Mouse (Mus musculus) brain, embryonic 14.5 days (tissue): ENCODE data around the gene Ltbp1. TPM values are rescaled to one million over a fixed set of nuclear protein-coding genes. Genes with fewer than 3 reads are reported as not detected.
"Not testable (repeated sequence)": the region's sequence is repeated elsewhere in the genome, so short reads cannot be mapped to it uniquely, and the experiment has no call there.

Experiments
- DNase-seq: peaks from one replicate; pipeline ENCODE4 v3.0.0-alpha.2; 2011; ENCODE audit warnings: low read depth
- CTCF ChIP-seq: fragments of 200-500 bp; IDR thresholded peaks from 2 replicates; pipeline ENCODE4 v1.5.1; 2012; ENCODE audit warnings: inconsistent platforms, mild to moderate bottlenecking, moderate library complexity, borderline replicate concordance; ENCODE audit not compliant: insufficient read depth, insufficient read length; ENCODE audit errors: extremely low read depth
- POLR2A ChIP-seq: fragments of 200-500 bp; IDR thresholded peaks from 2 replicates; pipeline ENCODE4 v1.6.1; 2012; ENCODE audit warnings: mild to moderate bottlenecking, inconsistent platforms, borderline replicate concordance; ENCODE audit not compliant: poor library complexity, insufficient read depth, insufficient read length, severe bottlenecking; ENCODE audit errors: extremely low read depth
- polyA plus RNA-seq: library from polyadenylated mRNA; depleted of rRNA; stranded (reverse); fragments of >200 nt; gene quantifications from 2 replicates; pipeline ENCODE4 v1.2.3, GENCODE M21; 2012

Gene Ltbp1
- polyA plus RNA-seq, 1 experiment, result 4.2 TPM

DNA sequence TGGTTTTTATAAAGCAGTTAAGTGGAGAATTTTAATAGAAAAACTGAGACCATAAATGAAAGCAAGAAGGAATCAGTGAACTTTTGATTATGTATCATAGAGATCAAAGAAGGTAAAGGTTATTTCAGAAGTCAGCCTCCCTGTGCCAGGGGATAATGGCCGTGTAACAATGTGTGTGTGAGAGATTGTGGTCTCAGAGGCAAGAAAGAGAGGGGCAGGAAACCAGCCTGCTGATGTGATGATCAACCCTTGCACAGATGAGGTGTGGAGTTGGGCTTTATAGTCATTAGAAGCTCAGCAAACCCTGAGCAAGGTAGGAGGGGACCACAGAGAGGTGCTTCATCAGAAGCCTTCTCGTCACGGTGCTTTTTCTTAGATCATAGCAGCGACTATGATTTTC is 128.6 kb downstream of the Ltbp1 start:
- DNase-seq, result no peak
- TF ChIP-seq CTCF (no peak), POLR2A (no peak)

DNA sequence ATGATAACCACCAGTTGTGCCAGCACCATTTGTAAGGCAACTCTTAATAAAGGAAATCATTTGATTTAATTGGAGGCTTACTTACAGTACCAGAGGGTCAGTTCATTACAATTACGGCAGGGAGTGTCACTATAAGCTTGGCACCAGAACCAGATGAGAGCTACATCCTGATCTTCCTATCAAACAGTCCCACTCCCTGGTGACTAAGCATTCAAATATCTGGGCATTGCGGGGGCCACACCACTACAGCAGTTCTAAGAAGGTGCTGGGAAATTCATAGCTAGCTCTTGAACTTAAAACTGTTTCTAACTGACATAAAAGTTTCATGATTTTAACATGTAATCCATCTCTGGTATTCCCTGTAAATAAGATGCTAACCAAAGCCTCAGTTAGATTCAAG is 134.4 kb downstream of the Ltbp1 start:
- DNase-seq, result no peak
- TF ChIP-seq POLR2A (no peak), CTCF (no peak)

DNA sequence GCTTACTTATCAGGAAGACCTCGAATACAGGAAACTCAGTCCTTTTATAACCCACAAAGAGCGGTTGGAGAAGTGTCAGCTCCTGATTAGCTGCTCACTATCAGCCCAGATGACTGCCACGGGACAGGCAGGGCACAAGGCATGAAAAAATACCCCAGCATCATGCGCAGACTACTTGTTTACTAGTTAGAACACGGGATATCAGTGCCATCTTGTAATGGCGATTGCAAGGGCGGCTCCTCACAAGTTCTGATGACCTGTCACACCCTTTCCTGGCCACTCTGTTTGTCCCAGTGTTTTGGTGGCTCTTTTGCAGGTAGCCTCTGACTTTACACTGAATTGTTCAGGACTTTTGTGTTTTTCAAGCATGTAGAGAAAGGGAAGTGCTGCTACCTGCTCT is 137.5 kb downstream of the Ltbp1 start:
- DNase-seq, result not testable (repeated sequence)

DNA sequence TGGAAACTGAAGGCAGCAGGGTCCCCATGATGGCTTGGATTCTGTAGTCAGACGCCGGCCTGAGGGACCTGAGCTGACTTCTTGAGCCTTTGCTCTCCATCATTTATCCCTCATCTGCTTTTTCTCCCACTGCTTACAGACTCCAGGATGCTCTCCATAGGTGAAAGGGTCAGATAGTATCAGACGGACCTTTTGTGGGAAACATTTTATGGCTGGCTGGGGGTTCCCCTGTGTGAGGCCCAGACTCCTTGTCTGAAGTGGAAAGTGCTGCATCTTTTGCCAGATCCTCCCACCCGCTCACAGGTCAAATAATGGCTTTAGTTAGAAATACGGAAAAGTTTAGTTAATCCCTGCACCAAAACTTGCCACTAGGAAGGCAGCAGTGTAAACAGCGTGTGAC is 138.6 kb downstream of the Ltbp1 start:
- no peak for TF ChIP-seq CTCF
- TF ChIP-seq POLR2A, result no peak
- peak; percentile 18 for DNase-seq

DNA sequence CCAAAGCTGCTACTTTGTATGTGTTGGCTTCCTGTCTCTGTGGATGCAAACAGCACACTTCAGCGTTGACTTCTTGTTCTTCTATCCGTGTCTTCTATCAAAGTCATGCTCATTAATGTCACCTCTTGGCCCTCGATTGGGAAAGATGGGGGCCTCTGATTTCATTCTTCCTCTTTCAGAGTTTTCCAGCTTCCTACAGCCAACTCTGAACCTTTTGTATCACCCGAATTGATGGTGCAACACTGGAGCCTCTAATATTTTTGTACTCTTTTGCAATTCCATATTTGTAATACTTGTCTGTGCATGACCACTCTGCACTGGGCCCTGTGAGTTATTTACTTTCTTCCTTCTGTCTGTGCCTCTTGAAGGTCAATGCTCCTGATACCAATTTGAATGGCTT is 141.8 kb downstream of the Ltbp1 start:
- no peak for DNase-seq
- TF ChIP-seq POLR2A (no peak), CTCF (no peak)

DNA sequence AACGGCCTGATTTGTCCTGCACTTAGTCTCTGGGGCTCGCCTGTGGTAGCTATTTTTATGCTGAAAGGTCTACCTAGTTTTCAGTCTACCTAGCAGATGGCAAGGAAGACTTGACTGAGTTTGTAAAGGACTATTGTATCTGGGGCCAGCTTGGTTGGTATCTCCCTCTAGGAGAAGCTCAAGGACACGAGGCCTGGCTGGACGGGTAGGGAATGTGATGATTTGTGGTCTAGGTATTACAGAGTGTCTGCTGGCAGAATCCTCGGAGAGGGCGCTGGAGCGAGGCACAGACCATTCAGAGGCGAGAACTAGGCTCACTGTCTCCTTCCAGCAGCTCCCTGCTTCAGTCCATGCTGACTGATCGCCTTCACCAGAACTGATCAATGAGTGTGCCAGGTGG is 146.4 kb downstream of the Ltbp1 start:
- TF ChIP-seq CTCF (no peak), POLR2A (no peak)
- no peak for DNase-seq

DNA sequence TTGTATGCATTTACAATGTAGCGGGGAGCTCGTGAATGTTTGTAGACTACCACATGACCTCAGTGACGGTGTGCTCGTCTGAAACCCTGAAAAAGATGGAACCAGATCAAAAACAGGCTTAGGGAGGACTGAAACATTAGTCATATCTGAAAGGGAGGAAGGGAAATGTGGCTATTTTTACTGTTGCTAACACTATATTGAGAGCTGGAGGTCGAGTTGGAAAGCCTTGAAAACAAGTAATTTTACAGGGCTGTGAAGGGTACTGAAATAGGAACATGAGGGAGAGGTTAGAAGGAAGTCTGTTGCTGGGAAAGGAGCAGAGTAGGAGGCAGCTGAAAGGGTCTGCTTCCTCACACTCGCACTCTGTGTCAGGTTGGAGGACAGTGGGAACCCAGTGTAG is 147.7 kb downstream of the Ltbp1 start:
- TF ChIP-seq POLR2A (no peak), CTCF (no peak)
- no peak for DNase-seq

DNA sequence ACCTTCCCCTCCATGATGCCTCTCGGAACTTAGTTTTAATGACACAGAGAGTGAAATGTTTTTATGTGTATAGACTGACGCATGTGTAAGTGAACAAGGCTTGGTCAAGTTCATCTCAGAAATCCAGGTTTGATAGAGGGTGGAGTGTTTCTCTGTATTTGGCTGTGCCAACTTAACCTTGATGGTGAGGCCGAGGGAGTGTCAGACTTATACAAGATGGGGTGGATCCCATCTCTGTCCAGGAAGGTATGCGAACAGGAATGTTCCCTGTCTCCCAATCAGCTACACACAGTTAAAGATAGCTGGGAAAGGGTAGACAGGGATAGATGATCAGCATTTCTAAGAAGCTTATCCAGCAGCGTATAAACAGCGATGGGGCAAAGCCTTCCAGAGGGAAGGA is 153.0 kb downstream of the Ltbp1 start:
- no peak for DNase-seq
- no peak for TF ChIP-seq POLR2A
- no peak for TF ChIP-seq CTCF

DNA sequence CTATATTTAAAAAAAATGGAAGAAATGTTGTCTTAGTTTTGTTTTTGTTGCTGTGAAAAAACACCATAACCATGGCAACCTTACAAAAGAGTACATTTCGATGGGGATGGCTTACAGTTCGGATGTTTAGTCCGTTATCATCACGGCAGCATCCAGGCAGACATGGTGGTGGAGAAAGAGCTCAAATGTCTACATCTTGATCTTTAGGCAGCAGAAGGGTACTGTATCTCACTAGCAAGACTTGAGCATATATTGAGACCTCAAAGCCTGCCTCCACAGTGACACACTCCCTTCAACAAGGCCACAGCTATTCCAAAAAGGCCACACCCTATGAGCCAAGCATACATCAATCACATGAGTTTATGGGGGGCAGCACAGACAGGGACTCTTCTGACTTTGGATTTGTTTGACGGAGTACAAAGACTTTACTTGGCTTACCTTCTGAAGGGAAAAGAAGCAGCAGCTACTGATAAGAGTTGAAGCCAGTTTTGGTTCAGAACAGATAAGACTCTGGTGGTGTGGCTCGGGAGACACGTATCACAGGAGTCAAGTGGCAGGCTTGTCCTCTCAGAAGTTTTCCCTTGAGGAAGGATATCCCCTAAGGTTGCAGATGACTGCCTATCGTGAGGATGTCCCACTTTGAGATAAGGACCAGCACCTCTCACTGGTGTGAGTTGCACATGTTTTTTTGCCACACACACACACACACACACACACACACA is 153.9 kb downstream of the Ltbp1 start:
- TF ChIP-seq CTCF, result no peak
- no peak for DNase-seq

DNA sequence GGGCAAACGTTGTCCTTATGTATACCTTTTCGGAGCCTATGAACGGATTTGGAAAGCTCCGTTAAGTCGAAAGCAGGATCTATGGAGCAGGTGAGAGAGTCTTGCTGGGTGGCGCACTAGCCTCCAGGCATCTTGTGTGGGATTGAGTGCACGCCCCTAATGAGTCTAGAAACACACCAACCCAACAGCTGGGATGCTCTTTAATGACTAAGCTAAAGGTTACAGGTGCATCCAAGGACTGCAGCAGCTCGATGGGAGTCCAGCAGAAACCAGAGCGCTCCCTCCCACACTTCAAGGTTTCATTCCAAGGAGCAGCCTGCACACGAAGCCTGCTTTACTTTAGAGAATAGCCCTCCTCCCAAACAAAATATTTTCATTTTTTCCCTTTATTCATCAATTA is 155.7 kb downstream of the Ltbp1 start:
- DNase-seq, result no peak
- TF ChIP-seq POLR2A (no peak), CTCF (no peak)

DNA sequence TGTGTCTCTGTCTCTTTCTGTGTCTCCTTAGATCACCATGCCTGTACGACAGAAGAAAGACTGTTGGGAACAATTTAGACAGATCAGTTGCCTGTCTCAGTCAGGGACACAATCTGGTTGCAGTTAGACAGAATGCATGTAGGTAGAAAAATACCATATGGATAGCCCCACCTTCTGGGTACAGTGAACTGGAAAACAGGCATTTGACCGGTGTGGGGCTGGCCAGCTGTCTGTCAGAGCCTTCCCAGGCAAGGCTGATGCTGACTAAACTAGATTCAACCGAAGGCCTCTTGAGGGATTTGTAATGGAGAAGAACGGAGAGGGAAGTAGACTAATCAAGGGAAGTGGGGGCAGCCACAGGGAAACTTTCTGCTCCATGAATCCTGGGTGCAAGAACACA is 156.6 kb downstream of the Ltbp1 start:
- no peak for DNase-seq
- TF ChIP-seq POLR2A (no peak), CTCF (no peak)

DNA sequence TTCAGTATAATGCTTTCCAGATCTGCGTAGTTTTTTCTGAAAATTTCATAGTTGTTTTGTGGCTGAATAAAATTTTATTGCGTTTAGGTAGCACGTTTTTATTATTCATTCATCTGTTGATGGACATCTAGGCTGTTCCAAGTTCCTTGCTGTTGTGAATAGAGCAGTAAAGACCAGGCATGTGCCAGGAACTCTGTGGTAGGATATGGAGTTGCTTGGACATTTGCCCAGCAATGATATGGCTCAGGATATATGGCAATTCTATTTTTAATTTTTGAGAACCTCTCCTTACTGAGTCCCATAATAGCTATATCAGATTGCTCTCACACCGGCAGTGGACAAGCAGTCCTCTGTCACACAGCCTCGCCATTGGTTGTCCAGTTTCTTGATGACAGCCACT is 159.2 kb downstream of the Ltbp1 start:
- DNase-seq, result no peak
- TF ChIP-seq POLR2A (no peak), CTCF (no peak)

DNA sequence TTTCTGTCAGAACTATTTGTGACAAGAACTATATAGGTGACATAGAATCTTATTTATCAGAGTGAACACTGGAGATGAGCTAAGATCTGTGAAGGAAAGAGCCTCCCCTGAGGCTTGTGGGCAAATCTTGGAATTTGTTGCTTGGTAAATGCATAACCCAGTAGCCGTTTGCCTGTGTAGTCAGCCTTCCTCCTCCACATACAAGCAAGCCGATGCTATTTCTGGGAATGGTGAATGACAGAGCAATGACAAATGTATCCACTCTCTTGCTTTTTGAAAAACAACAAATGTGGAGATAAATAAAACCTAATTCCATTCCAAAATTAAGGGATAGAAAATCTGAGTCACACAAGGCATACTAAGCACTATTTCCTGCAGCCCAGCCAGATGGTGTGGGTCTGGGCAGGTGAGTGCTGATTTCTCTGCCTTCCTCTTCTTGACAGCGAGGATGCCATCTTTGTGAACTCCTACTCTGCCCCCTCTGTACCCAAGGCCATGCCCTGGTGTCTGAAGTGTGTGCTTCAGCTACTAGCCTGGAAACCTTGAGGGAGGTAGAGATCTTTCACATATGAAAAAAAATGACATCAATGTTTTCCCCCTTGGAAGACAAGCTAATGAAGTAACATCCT is 163.3 kb downstream of the Ltbp1 start:
- TF ChIP-seq CTCF (no peak), POLR2A (no peak)
- DNase-seq, result no peak

DNA sequence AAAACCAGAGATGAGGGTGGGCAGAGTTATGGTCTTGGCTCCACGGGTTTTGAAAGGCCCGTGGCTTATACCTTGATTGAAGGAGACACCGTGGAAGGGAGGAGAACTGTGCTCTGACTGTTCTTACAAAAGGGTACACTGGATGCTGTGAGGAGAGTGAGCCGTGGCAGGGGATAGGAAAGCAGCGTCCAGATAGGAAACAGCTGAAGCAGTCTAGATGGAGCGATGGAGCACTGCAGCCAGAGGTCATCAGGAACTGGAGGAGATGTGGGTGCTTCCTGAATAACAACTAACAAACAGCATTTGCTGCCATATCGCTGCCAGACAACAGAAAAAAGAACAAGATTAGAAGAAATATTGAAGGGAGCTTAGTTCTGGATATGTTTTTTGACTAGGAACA is 166.3 kb downstream of the Ltbp1 start:
- DNase-seq, result no peak
- TF ChIP-seq POLR2A (no peak), CTCF (no peak)
